Mouse (Mus musculus) WW6 (cell line): ENCODE measurements around the gene Ifitm10.
"Not testable (repeated sequence)": the region's sequence is repeated elsewhere in the genome, so short reads cannot be mapped to it uniquely, and the experiment has no call there.

Source experiments
- DNase-seq: peaks from one replicate; pipeline ENCODE4 v3.0.0-alpha.2; 2013; ENCODE audit warnings: low read depth, low spot score

The Ifitm10 gene

GRCm38 (mm10) chr7:142368856-142369255 is 4.7 kb downstream of the Ifitm10 start:
- no peak for DNase-seq

GRCm38 (mm10) chr7:142363107-142363506 is 10.4 kb downstream of the Ifitm10 start:
- no peak for DNase-seq

GRCm38 (mm10) chr7:142360743-142361142 is 12.8 kb downstream of the Ifitm10 start:
- no peak for DNase-seq

- DNase-seq: no peak
Measured at GRCm38 (mm10) chr7:142359129-142359528, 14.4 kb downstream of the Ifitm10 start.

GRCm38 (mm10) chr7:142357566-142357965 is 16.0 kb downstream of the Ifitm10 start:
- no peak for DNase-seq

GRCm38 (mm10) chr7:142354661-142355233 is 18.8 kb downstream of the Ifitm10 start:
- DNase-seq: no peak

- DNase-seq: no peak
Measured at GRCm38 (mm10) chr7:142353854-142354253, 19.7 kb downstream of the Ifitm10 start.

GRCm38 (mm10) chr7:142351569-142351968 is 22.0 kb downstream of the Ifitm10 start:
- no peak for DNase-seq

- no peak for DNase-seq
Measured at GRCm38 (mm10) chr7:142349308-142349961, 24.1 kb downstream of the Ifitm10 start.

- DNase-seq: no peak
Measured at GRCm38 (mm10) chr7:142347542-142347941, 26.0 kb downstream of the Ifitm10 start.

- no peak for DNase-seq
Measured at GRCm38 (mm10) chr7:142342247-142342640, 31.3 kb downstream of the Ifitm10 start.

- no peak for DNase-seq
Measured at GRCm38 (mm10) chr7:142341564-142342246, 31.8 kb downstream of the Ifitm10 start.

GRCm38 (mm10) chr7:142340269-142340970 is 33.1 kb downstream of the Ifitm10 start:
- no peak for DNase-seq

GRCm38 (mm10) chr7:142335151-142335550 is 38.4 kb downstream of the Ifitm10 start:
- no peak for DNase-seq

- peak; percentile 33 for DNase-seq
Measured at GRCm38 (mm10) chr7:142334246-142334645, 39.3 kb downstream of the Ifitm10 start.

GRCm38 (mm10) chr7:142332741-142333140 is 40.8 kb downstream of the Ifitm10 start:
- not testable (repeated sequence) for DNase-seq

GRCm38 (mm10) chr7:142331281-142331680 is 42.3 kb downstream of the Ifitm10 start:
- DNase-seq: no peak

GRCm38 (mm10) chr7:142330271-142330724 is 43.3 kb downstream of the Ifitm10 start:
- DNase-seq: no peak

- no peak for DNase-seq
Measured at GRCm38 (mm10) chr7:142328507-142328906, 45.0 kb downstream of the Ifitm10 start.

GRCm38 (mm10) chr7:142326714-142327445 is 46.7 kb downstream of the Ifitm10 start:
- DNase-seq: no peak

GRCm38 (mm10) chr7:142323396-142324117 is 50.0 kb downstream of the Ifitm10 start:
- DNase-seq: no peak
